Mouse (Mus musculus): ENCODE measurements around the gene Mmp21. TPM values are rescaled to one million over a fixed set of nuclear protein-coding genes. Genes with fewer than 3 reads are reported as not detected.

The Mmp21 gene
- not detected for polyA plus RNA-seq (2014; fragmentation: Illumina TruSeq; extraction: RNeasy Lipid Tissue Mini Kit (QIAGEN cat#74804); ENCODE audit: insufficient read depth, low read depth, low replicate concordance)

DNA sequence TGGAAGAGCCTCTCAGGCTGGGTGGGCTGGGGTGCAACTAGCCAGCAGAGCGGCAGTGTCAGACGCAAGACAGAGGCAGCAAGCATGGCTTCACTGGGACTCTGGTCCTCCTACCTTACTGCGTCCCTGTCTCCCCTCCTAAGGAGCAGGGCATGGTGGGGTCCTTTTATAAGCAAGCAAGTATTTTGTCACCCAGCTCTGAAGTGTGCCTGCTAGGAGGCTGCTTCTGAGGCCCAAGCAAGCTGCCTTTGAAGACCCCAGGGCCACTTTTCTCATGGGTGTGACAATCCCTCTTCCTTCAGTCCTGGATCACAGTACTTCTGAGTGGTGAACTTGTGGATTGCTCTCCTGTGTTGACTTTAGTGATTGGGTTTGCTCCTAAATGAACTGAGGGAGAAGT lies at the start of gene Mmp21:
Mmp21 (minus strand) TSS at position 101 of the 400 bp plus-strand sequence.

DNA sequence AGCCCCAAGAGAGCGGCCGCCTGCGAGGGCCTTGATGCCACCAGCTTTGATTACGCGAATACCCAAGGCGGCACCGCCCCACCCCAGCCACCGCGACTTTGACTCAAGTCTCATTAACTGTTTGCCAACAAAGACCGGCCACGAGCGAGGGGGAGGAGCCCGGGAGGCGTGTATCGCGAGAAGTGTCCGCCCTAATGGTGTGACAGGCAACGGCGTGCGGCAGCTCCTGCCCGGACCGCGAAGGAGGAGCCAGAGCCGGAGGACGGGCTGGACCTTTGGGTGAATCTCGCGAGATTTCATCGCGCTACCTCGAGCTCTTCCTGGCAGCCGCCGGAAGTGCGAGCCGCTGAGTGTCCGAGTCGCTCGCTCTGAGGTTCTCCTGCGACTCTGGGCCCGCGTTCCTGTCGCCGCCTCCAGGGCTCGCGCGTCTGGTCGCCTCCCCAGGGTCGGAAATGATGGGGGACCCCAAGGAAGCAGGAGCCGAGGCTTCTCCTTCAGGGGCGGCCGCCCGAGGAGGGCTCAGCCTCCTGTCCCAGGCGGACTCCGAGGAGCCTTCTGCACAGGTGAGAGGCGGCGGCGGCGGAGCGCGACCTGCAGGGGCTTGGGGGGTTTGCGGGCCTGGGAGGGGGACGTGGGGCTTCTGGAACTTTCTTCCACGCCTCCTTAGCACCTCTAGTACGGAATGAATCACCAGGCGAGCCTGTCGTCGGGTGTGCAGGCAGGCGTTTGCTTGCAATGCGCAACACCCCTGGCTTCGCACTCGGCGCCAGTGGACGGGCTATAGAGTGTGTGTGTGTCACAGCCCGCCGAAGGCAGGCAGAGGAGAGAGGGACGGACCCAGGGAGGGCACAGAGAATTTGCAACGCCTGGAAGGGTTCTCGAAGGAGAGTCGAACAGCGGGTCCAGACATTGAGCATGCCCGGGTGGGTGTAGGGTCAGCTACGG lies 42.2 kb downstream of the Mmp21 start, which contains the start of gene Edrf1:
Edrf1 (plus strand) TSS at position 183 of the 945 bp plus-strand sequence.

Other genes with a start within 250 kb of the Mmp21 start
- not detected for gene Tex36, start 77.9 kb downstream of the Mmp21 start, polyA plus RNA-seq (2014; fragmentation: Illumina TruSeq; extraction: RNeasy Lipid Tissue Mini Kit (QIAGEN cat#74804); ENCODE audit: insufficient read depth, low read depth, low replicate concordance)
- gene Edrf1, start 42.5 kb downstream of the Mmp21 start, polyA plus RNA-seq (2014; fragmentation: Illumina TruSeq; extraction: RNeasy Lipid Tissue Mini Kit (QIAGEN cat#74804); ENCODE audit: insufficient read depth, low read depth, low replicate concordance): 15.4 TPM
- 74.5 TPM for gene Bccip, start 29.3 kb upstream of the Mmp21 start, polyA plus RNA-seq (2014; fragmentation: Illumina TruSeq; extraction: RNeasy Lipid Tissue Mini Kit (QIAGEN cat#74804); ENCODE audit: insufficient read depth, low read depth, low replicate concordance)
- 11.3 TPM for gene Uros, start 30.0 kb upstream of the Mmp21 start, polyA plus RNA-seq (2014; fragmentation: Illumina TruSeq; extraction: RNeasy Lipid Tissue Mini Kit (QIAGEN cat#74804); ENCODE audit: insufficient read depth, low read depth, low replicate concordance)
- gene Fank1, start 96.8 kb upstream of the Mmp21 start, polyA plus RNA-seq (2014; fragmentation: Illumina TruSeq; extraction: RNeasy Lipid Tissue Mini Kit (QIAGEN cat#74804); ENCODE audit: insufficient read depth, low read depth, low replicate concordance): 5.7 TPM
- 13.0 TPM for gene Dhx32, start 102.7 kb upstream of the Mmp21 start, polyA plus RNA-seq (2014; fragmentation: Illumina TruSeq; extraction: RNeasy Lipid Tissue Mini Kit (QIAGEN cat#74804); ENCODE audit: insufficient read depth, low read depth, low replicate concordance)